Mouse (Mus musculus): ENCODE measurements around the gene Trim9. TPM values are rescaled to one million over a fixed set of nuclear protein-coding genes. Genes with fewer than 3 reads are reported as not detected.

The Trim9 gene
- polyA plus RNA-seq, 1 experiment from 2014 or later = 21.7 TPM

GRCm38 (mm10) chr12:70316147-70316546 is 31.3 kb downstream of the Trim9 start:
- Histone ChIP-seq H3K36me3 (ENCODE audit: poor library complexity, severe bottlenecking) (no peaks in the 10 kb centered on the region), H3K27ac (no peak overlapping the region), H3K9me3 (replicated peaks) (no peaks in the 10 kb centered on the region), H3K4me1 (peaks cover 13% of the 10 kb centered on the region; the same call in 1 of the 2 replicates), H3K4me3 (no peak overlapping the region), H3K4me2 (no peak overlapping the region), H3K9ac (no peak overlapping the region), H3K27me3 (no peaks in the 10 kb centered on the region)
- no peak for ATAC-seq
- WGBS = 50% methylated on average over 9 of the region's 9 CpGs

DNA sequence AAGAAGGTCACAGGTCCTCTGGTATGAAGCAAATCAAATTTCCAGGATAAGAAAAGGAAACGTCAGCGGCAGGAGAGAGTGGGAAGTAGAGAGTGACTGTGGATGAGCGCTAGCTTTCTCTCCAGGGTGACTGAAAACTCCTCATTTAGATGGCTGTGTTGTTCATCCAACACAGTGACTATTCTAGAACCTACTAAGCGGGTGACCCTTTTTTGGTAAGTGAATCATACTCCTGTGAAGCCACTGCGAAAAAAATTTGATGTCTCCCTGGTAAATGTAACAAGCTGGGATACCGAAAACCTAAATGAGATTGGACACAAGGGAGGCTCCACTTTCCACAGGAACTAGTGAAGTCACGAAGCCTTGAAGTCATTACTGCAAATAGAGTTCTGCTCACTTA is 39.5 kb downstream of the Trim9 start:
- Histone ChIP-seq H3K9me3 (replicated peaks) (no peaks in the 10 kb centered on the region), H3K27ac (no peak overlapping the region), H3K4me2 (no peak overlapping the region), H3K36me3 (ENCODE audit: poor library complexity, severe bottlenecking) (no peaks in the 10 kb centered on the region), H3K27me3 (no peaks in the 10 kb centered on the region), H3K4me1 (no peaks in the 10 kb centered on the region), H3K4me3 (no peak overlapping the region), H3K9ac (no peak overlapping the region)
- 96% methylated on average over 7 of the region's 7 CpGs for WGBS
- no peak for ATAC-seq

DNA sequence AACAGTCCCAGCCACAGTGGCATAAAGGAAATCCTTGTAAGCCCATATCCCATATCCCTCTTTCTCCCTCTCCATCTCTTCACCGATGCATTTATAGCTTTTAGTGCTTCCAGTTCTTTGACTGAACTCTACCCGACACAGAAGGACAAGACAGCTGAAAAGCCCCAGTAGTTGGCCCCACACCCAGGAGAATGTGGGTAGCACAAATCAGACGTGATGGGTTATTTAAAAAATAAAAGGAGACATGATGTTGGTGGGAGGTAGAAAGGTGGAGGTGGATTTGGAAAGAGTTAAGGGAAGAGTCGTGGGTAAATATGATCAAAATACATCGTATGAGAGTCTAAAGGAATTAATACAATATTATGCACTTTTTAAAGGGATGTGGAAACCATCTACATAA is 40.4 kb downstream of the Trim9 start:
- no peak overlapping the region for H3K27ac ChIP-seq
- no peaks in the 10 kb centered on the region for H3K4me1 ChIP-seq
- no peak overlapping the region for H3K4me2 ChIP-seq
- H3K27me3 ChIP-seq = no peaks in the 10 kb centered on the region
- ATAC-seq = no peak
- H3K9ac ChIP-seq = no peak overlapping the region
- WGBS = 91% methylated on average over 5 of the region's 5 CpGs
- no peaks in the 10 kb centered on the region for H3K9me3 ChIP-seq (replicated peaks)
- no peak overlapping the region for H3K4me3 ChIP-seq
- H3K36me3 ChIP-seq (ENCODE audit: poor library complexity, severe bottlenecking) = no peaks in the 10 kb centered on the region

DNA sequence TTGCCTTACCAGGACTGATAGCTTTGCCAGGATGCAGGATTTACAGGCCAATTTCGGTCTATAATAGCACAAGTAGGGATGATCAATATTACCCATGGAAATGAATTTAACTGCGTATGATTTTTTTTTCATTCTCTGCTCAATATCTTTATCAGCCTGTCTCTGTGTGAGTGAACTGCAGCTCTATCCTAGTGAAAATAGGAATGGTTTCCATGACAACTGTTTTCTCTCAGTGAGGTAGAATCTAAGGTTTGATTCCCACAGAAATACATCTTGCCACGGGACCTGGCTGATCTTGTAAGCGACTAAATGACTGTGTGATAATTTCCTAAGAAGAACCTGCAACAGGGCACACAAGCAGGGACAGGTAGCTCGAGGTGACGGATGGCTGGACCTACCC is 43.4 kb downstream of the Trim9 start:
- no peaks in the 10 kb centered on the region for H3K4me1 ChIP-seq
- 75% methylated on average over 6 of the region's 6 CpGs for WGBS
- H3K36me3 ChIP-seq (ENCODE audit: poor library complexity, severe bottlenecking) = no peaks in the 10 kb centered on the region
- H3K27ac ChIP-seq = no peak overlapping the region
- no peak overlapping the region for H3K4me3 ChIP-seq
- peak; percentile 53; the same call in 1 of the 2 replicates for ATAC-seq
- H3K27me3 ChIP-seq = no peaks in the 10 kb centered on the region
- no peaks in the 10 kb centered on the region for H3K9me3 ChIP-seq (replicated peaks)
- no peak overlapping the region for H3K9ac ChIP-seq
- no peak overlapping the region for H3K4me2 ChIP-seq

GRCm38 (mm10) chr12:70303525-70303924 is 43.9 kb downstream of the Trim9 start:
- Histone ChIP-seq H3K9me3 (replicated peaks) (no peaks in the 10 kb centered on the region), H3K4me1 (no peaks in the 10 kb centered on the region), H3K36me3 (ENCODE audit: poor library complexity, severe bottlenecking) (no peaks in the 10 kb centered on the region), H3K27ac (peak overlapping the region; percentile 31; the same call in 1 of the 2 replicates), H3K4me2 (no peak overlapping the region), H3K9ac (no peak overlapping the region), H3K4me3 (no peak overlapping the region), H3K27me3 (no peaks in the 10 kb centered on the region)
- 92% methylated on average over 7 of the region's 7 CpGs for WGBS
- no peak for ATAC-seq

DNA sequence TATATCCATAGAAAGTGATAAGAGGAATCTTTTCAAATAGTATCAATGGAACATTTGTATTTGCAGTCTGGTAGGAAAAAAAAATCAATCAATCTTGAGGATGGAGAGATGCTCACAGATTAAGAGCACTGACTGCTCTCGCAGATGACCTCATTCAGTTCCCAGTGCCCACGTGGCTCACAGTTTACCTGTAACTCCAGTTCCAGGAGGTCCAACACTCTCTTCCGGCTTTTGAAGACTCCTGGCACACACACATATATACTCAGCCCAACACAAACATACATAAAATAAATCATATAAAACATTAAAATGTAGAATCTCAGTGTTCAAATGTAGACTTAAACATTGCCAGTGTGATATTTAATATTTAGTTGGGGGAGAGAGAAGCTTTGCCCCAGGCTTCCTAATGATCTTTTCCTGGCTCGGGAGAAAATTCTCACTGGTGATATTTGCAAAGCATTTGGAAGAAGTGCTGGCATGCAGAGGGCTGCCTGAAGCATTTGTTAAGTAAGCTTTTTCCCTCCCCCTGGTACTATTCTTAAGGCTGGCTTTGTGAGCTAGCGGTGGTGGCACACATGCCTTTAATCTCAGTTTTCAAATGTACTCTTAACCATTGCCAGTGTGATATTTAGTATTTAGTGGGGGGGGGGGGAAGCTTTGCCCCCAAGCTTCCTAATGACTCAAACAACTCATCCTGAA is 45.2 kb downstream of the Trim9 start:
- no peak overlapping the region for H3K27ac ChIP-seq
- H3K27me3 ChIP-seq = no peaks in the 10 kb centered on the region
- H3K4me2 ChIP-seq = no peak overlapping the region
- H3K4me1 ChIP-seq = no peaks in the 10 kb centered on the region
- H3K4me3 ChIP-seq = no peak overlapping the region
- no peak overlapping the region for H3K9ac ChIP-seq
- H3K36me3 ChIP-seq (ENCODE audit: poor library complexity, severe bottlenecking) = no peaks in the 10 kb centered on the region
- no peaks in the 10 kb centered on the region for H3K9me3 ChIP-seq (replicated peaks)
- ATAC-seq = no peak
- 80% methylated on average over 5 of the region's 5 CpGs for WGBS

DNA sequence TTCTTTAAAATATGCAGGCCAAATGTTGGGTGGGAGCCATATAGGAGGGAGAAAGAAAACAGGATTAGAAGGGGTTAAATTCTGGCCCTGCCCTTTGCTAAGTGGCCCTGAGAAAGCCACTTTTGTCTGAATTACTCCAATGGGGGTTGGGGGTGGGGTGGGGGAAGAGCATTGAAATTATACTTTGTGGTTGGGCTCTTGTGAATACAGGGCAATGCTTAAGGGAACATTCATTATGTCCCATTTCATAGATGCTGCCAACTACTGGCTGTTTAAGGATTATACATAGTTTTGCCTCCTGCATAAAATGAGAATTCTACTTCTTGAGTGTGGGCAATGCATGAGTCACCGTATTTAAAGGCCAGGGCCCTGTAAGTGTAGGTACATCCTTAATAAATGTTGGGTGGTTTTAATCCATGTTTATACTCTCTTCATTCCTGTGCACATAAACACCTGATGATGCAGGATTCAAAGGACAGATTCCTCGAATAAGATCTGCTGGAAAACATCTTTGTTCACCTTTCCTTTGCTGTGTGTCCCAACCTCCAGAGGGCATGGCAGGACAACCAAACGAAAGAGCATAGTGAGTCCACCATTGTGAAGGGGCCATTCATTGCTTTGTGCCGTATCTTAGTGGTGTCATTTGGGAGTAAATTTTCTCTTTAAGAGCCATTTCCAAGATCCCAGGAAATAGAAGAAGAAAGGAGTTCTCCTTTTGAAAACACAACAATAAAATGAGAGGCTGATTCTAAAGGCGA is 53.3 kb downstream of the Trim9 start:
- Histone ChIP-seq H3K4me2 (no peak overlapping the region), H3K9me3 (replicated peaks) (no peaks in the 10 kb centered on the region), H3K27ac (no peak overlapping the region), H3K4me3 (no peak overlapping the region), H3K9ac (no peak overlapping the region), H3K4me1 (peaks cover 10% of the 10 kb centered on the region; the same call in 1 of the 2 replicates), H3K36me3 (ENCODE audit: poor library complexity, severe bottlenecking) (no peaks in the 10 kb centered on the region), H3K27me3 (no peaks in the 10 kb centered on the region)
- WGBS = 36% methylated on average over 5 of the region's 5 CpGs
- peak; percentile 68 for ATAC-seq

- Histone ChIP-seq H3K27me3 (no peaks in the 10 kb centered on the region), H3K4me3 (no peak overlapping the region), H3K27ac (no peak overlapping the region), H3K9ac (no peak overlapping the region), H3K4me2 (no peak overlapping the region), H3K4me1 (peaks cover 10% of the 10 kb centered on the region; the same call in 1 of the 2 replicates), H3K36me3 (ENCODE audit: poor library complexity, severe bottlenecking) (no peaks in the 10 kb centered on the region), H3K9me3 (replicated peaks) (no peaks in the 10 kb centered on the region)
- no peak for ATAC-seq
- WGBS = 74% methylated on average over 10 of the region's 10 CpGs
Observed at GRCm38 (mm10) chr12:70293165-70293926, 54.1 kb downstream of the Trim9 start.

GRCm38 (mm10) chr12:70285521-70285920 is 61.9 kb downstream of the Trim9 start:
- Histone ChIP-seq H3K9ac (no peak overlapping the region), H3K9me3 (replicated peaks) (no peaks in the 10 kb centered on the region), H3K27me3 (no peaks in the 10 kb centered on the region), H3K4me3 (no peak overlapping the region), H3K4me2 (no peak overlapping the region), H3K27ac (no peak overlapping the region), H3K4me1 (peaks cover 11% of the 10 kb centered on the region; the same call in 1 of the 2 replicates), H3K36me3 (ENCODE audit: poor library complexity, severe bottlenecking) (peaks cover 6% of the 10 kb centered on the region; the same call in 1 of the 2 replicates)
- 32% methylated on average over 5 of the region's 5 CpGs for WGBS
- ATAC-seq = no peak

DNA sequence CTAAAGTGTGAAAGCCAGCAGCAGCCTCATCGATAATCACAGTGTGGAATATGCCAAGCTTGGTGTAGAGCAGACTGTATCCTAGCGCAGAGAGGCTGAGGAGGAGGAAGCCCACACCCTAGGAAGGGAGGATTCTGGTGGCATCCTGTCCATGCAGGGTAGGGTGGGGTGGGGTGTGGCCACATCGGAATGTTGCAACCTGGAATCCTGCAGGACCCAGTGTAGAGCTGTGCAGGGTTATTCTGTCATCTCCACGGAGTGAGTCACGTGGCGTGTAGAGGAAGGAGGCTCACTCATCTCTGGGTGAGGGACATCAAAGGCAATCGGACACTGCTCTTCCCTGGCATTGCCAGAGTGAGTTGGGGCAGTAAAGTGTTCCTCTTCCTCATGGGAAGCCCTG is 62.4 kb downstream of the Trim9 start:
- H3K9ac ChIP-seq = no peak overlapping the region
- no peak overlapping the region for H3K4me3 ChIP-seq
- H3K27me3 ChIP-seq = no peaks in the 10 kb centered on the region
- no peak overlapping the region for H3K27ac ChIP-seq
- peaks cover 11% of the 10 kb centered on the region; the same call in 1 of the 2 replicates for H3K4me1 ChIP-seq
- ATAC-seq = 0 out of 2 replicates have a peak, but pooled peaks have one; percentile 43
- H3K9me3 ChIP-seq (replicated peaks) = no peaks in the 10 kb centered on the region
- no peak overlapping the region for H3K4me2 ChIP-seq
- H3K36me3 ChIP-seq (ENCODE audit: poor library complexity, severe bottlenecking) = peaks cover 10% of the 10 kb centered on the region; the same call in 1 of the 2 replicates
- 90% methylated on average over 7 of the region's 7 CpGs for WGBS

DNA sequence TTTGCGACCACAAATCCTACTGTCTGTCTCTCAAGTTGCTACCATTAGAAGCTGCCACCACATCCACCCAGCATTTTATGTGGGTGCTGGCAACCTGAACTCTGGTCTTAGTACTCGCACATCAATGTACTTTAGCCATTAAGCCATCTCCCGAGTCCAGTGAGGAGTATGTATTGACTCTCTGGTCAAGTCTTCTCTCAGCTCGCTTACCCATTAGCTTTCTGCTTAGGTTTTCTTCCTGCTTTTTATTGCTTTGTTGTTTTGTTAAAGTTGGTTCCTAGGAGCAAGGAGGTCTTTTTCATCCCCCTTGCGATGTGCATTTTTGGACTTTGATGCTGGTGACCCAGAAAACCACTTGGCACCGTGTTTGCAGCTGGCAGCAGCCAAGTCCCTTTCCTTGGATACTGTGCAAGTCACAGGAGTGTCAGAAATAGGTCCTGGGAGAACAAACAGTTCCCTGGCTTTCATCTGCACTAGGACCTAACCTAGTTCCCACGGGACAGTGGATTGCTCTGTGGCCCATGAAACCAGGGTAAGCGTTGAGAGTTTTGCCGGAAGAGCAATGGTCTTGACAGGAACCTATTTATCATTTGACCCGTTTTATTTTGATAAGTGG is 64.2 kb downstream of the Trim9 start:
- H3K9me3 ChIP-seq (replicated peaks) = no peaks in the 10 kb centered on the region
- peaks cover 11% of the 10 kb centered on the region; the same call in 1 of the 2 replicates for H3K4me1 ChIP-seq
- H3K27ac ChIP-seq = no peak overlapping the region
- no peak overlapping the region for H3K4me2 ChIP-seq
- no peaks in the 10 kb centered on the region for H3K27me3 ChIP-seq
- no peak overlapping the region for H3K9ac ChIP-seq
- H3K4me3 ChIP-seq = no peak overlapping the region
- peaks cover 10% of the 10 kb centered on the region; the same call in 1 of the 2 replicates for H3K36me3 ChIP-seq (ENCODE audit: poor library complexity, severe bottlenecking)
- WGBS = 84% methylated on average over 10 of the region's 10 CpGs
- no peak for ATAC-seq

All from forebrain, embryonic 13.5 days (tissue).